Mouse (Mus musculus) MEL (cell line): Measurements from ENCODE around the gene Sema6b. TPM values are rescaled to one million over a fixed set of nuclear protein-coding genes. Genes with fewer than 3 reads are reported as not detected.

Experiments used
- DNase-seq: peaks from one replicate; pipeline ENCODE4 v3.0.0; 2011; ENCODE audit warnings: low read depth, low spot score
- H3K27ac ChIP-seq: 2 replicates; pipeline ENCODE4 v1.5.1; 2012; ENCODE audit warnings: low read depth, mild to moderate bottlenecking, control low read depth, low read length, moderate library complexity; ENCODE audit not compliant: control insufficient read depth
- H3K27me3 ChIP-seq, 2 experiments: fragments of 150-350 bp in 1 of 2; sonication (generic) in 1 of 2; 2 replicates each; pipeline ENCODE4 v1.6.1; 2012; ENCODE audit warnings: low read length in 2 of 2, mild to moderate bottlenecking in 2 of 2, improper control_type of control experiment in 1 of 2, moderate library complexity in 1 of 2; ENCODE audit not compliant: insufficient read depth in 2 of 2, control insufficient read depth in 1 of 2
- H3K36me3 ChIP-seq, 2 experiments: 2 replicates each; pipeline ENCODE4 v1.6.1; 2012 to 2014; ENCODE audit warnings: low read length in 2 of 2, improper control_type of control experiment in 1 of 2, inconsistent platforms in 1 of 2, mild to moderate bottlenecking in 1 of 2; ENCODE audit not compliant: insufficient read depth in 2 of 2, control insufficient read depth in 1 of 2
- H3K4me1 ChIP-seq, 2 experiments: fragments of 150-350 bp in 1 of 2; sonication (generic) in 1 of 2; 2 replicates each; pipeline ENCODE4 v1.6.1; 2012; ENCODE audit warnings: low read length in 2 of 2, improper control_type of control experiment in 1 of 2, mild to moderate bottlenecking in 1 of 2; ENCODE audit not compliant: insufficient read depth in 2 of 2, control insufficient read depth in 1 of 2
- H3K4me3 ChIP-seq, 2 experiments: fragments of 150-350 bp in 1 of 2; sonication (generic) in 1 of 2; 2 replicates each; pipeline ENCODE4 v1.5.1; 2012; ENCODE audit warnings: low read depth in 2 of 2, low read length in 2 of 2, mild to moderate bottlenecking in 2 of 2, moderate library complexity in 2 of 2, control low read depth in 1 of 2, improper control_type of control experiment in 1 of 2; ENCODE audit not compliant: control insufficient read depth in 1 of 2, insufficient read depth in 1 of 2
- H3K79me2 ChIP-seq: 2 replicates; pipeline ENCODE4 v1.6.1; 2012; ENCODE audit warnings: mild to moderate bottlenecking, low read length, moderate library complexity; ENCODE audit not compliant: control insufficient read depth, poor library complexity, insufficient read depth
- H3K9ac ChIP-seq: 2 replicates; pipeline ENCODE4 v1.6.1; 2012; ENCODE audit warnings: low read depth, mild to moderate bottlenecking, control low read depth, low read length, moderate library complexity; ENCODE audit not compliant: control insufficient read depth, poor library complexity, severe bottlenecking
- H3K9me3 ChIP-seq: fragments of 150-350 bp; sonication (generic); replicated peaks from 2 replicates; pipeline ENCODE4 v1.6.1; 2012; ENCODE audit warnings: mild to moderate bottlenecking, low read length, improper control_type of control experiment, moderate library complexity; ENCODE audit not compliant: insufficient read depth
- CHD2 ChIP-seq: IDR thresholded peaks from 2 replicates; pipeline ENCODE4 v1.6.1; 2011; ENCODE audit warnings: low read length, improper control_type of control experiment
- ETS1 ChIP-seq: IDR thresholded peaks from 2 replicates; pipeline ENCODE4 v1.6.1; 2012; ENCODE audit warnings: low read depth, mild to moderate bottlenecking, inconsistent platforms, low read length, improper control_type of control experiment, moderate library complexity
- GATA1 ChIP-seq: IDR thresholded peaks from 2 replicates; pipeline ENCODE4 v1.6.1; 2011; ENCODE audit warnings: low read depth, low read length, improper control_type of control experiment
- MAFK ChIP-seq: IDR thresholded peaks from 2 replicates; pipeline ENCODE4 v1.6.1; 2011; ENCODE audit warnings: low read depth, mild to moderate bottlenecking, low read length, improper control_type of control experiment, borderline replicate concordance
- MAZ ChIP-seq: IDR thresholded peaks from 2 replicates; pipeline ENCODE4 v1.6.1; 2012; ENCODE audit warnings: low read depth, mild to moderate bottlenecking, inconsistent platforms, low read length, improper control_type of control experiment
- MYC ChIP-seq: IDR thresholded peaks from 2 replicates; pipeline ENCODE4 v1.6.1; 2011; ENCODE audit warnings: low read depth, mild to moderate bottlenecking, low read length, improper control_type of control experiment, moderate library complexity
- NRF1 ChIP-seq: IDR thresholded peaks from 2 replicates; pipeline ENCODE4 v1.6.1; 2014; ENCODE audit warnings: low read depth, mild to moderate bottlenecking, inconsistent platforms, low read length, improper control_type of control experiment, moderate library complexity; ENCODE audit not compliant: poor library complexity, insufficient read depth, severe bottlenecking
- POLR2A ChIP-seq, 2 experiments: IDR thresholded peaks; 2 replicates each; pipeline ENCODE4 v1.6.1; 2011 to 2012; ENCODE audit warnings: low read length in 2 of 2, mild to moderate bottlenecking in 2 of 2, control low read depth in 1 of 2, improper control_type of control experiment in 1 of 2, low read depth in 1 of 2, moderate library complexity in 1 of 2; ENCODE audit not compliant: control insufficient read depth in 1 of 2, insufficient read depth in 1 of 2, poor library complexity in 1 of 2
- RAD21 ChIP-seq: IDR thresholded peaks from 2 replicates; pipeline ENCODE4 v1.6.1; 2011; ENCODE audit warnings: mild to moderate bottlenecking, low read depth, low read length, improper control_type of control experiment
- SIN3A ChIP-seq: IDR thresholded peaks from 2 replicates; pipeline ENCODE4 v1.6.1; 2012; ENCODE audit warnings: low read length, improper control_type of control experiment, inconsistent platforms
- USF1 ChIP-seq: IDR thresholded peaks from 2 replicates; pipeline ENCODE4 v1.6.1; 2014; ENCODE audit warnings: low read depth, mild to moderate bottlenecking, inconsistent platforms, low read length, improper control_type of control experiment, moderate library complexity
- ZKSCAN1 ChIP-seq: IDR thresholded peaks from 2 replicates; pipeline ENCODE4 v1.6.1; 2012; ENCODE audit warnings: low read depth, mild to moderate bottlenecking, inconsistent platforms, low read length, improper control_type of control experiment, moderate library complexity
- polyA plus RNA-seq, 2 experiments: library from polyadenylated mRNA; stranded (reverse) in 1 of 2; unstranded in 1 of 2; fragments of >175 nt in 1 of 2; fragments of >200 nt in 1 of 2; gene quantifications; 2 replicates each; pipeline versions ENCODE4 v1.2.1 to v1.2.4; 2012; ENCODE audit warnings: low replicate concordance in 2 of 2, low read depth in 1 of 2; ENCODE audit not compliant: insufficient read length in 2 of 2, insufficient read depth in 1 of 2, missing spikeins in 1 of 2
- total RNA-seq: library from RNA; depleted of rRNA; stranded (reverse); fragments of 300-350 nt; gene quantifications from 2 replicates; pipeline ENCODE4 v1.2.3, GENCODE M21; 2012

The Sema6b gene
- total and polyA plus RNA-seq, 3 experiments: 7.7 to 16.8 TPM; not detected in 1

GRCm38 (mm10) chr17:56149897-56150296, 9.8 kb upstream of the Sema6b start:
- no peak for DNase-seq
- no peak overlapping the region for H3K9ac ChIP-seq
- H3K79me2 ChIP-seq: no peaks in the 10 kb centered on the region
- H3K36me3 ChIP-seq: peaks cover 0 to 4% of the 10 kb centered on the region in 2 experiments; a peak in 1 of 4 replicates
- TF ChIP-seq SIN3A (no peak), POLR2A (IDR thresholded peaks at IDR 0.05; ENCODE audit: control insufficient read depth in 1 of 2, insufficient read depth in 1 of 2, low read depth in 1 of 2, low read length in 2 of 2, poor library complexity in 1 of 2) (no peak), MYC (no peak), MAFK (no peak), MAZ (no peak), RAD21 (no peak), NRF1 (no peak), ZKSCAN1 (no peak)
- TF ChIP-seq, all 39 proteins: peak for 0
- Histone ChIP-seq H3K4me1 (peaks cover 0 to 4% of the 10 kb centered on the region in 2 experiments; a peak in 2 of 4 replicates), H3K4me3 (no peak overlapping the region), H3K27me3 (peaks cover 2 to 3% of the 10 kb centered on the region in 2 experiments; a peak in 3 of 4 replicates), H3K9me3 (no peaks in the 10 kb centered on the region), H3K27ac (no peak overlapping the region)

- Histone ChIP-seq H3K9me3 (no peaks in the 10 kb centered on the region), H3K9ac (no peak overlapping the region), H3K4me1 (peaks cover 0 to 4% of the 10 kb centered on the region in 2 experiments; a peak in 2 of 4 replicates), H3K79me2 (no peaks in the 10 kb centered on the region), H3K27me3 (peaks cover 2% of the 10 kb centered on the region in 2 experiments; a peak in 2 of 4 replicates), H3K36me3 (peaks cover 0 to 4% of the 10 kb centered on the region in 2 experiments; a peak in 1 of 4 replicates), H3K4me3 (no peak overlapping the region), H3K27ac (no peak overlapping the region)
- no peak for DNase-seq
- TF ChIP-seq USF1: no peak
- TF ChIP-seq GATA1: no peak
- no peak for TF ChIP-seq CHD2
- TF ChIP-seq, all 39 proteins: peak for 0
Observed at GRCm38 (mm10) chr17:56148790-56149618, 8.9 kb upstream of the Sema6b start.

- Histone ChIP-seq H3K4me1 (peaks cover 0 to 4% of the 10 kb centered on the region in 2 experiments; a peak in 2 of 4 replicates), H3K27ac (no peak overlapping the region), H3K9me3 (no peaks in the 10 kb centered on the region), H3K27me3 (peaks cover 0 to 2% of the 10 kb centered on the region in 2 experiments; a peak in 2 of 4 replicates), H3K4me3 (no peak overlapping the region), H3K36me3 (peaks cover 0 to 4% of the 10 kb centered on the region in 2 experiments; a peak in 1 of 4 replicates), H3K9ac (no peak overlapping the region), H3K79me2 (no peaks in the 10 kb centered on the region)
- no peak for DNase-seq
- no peak for TF ChIP-seq ETS1
- TF ChIP-seq NRF1: no peak
Observed at GRCm38 (mm10) chr17:56148280-56148679, 8.1 kb upstream of the Sema6b start.
